Mouse (Mus musculus): Measurements from ENCODE around the gene Chd5. TPM values are rescaled to one million over a fixed set of nuclear protein-coding genes. Genes with fewer than 3 reads are reported as not detected.

The Chd5 gene
- total RNA-seq, 4 experiments from 2014 or later, result 152 to 165 (median 162) TPM

DNA sequence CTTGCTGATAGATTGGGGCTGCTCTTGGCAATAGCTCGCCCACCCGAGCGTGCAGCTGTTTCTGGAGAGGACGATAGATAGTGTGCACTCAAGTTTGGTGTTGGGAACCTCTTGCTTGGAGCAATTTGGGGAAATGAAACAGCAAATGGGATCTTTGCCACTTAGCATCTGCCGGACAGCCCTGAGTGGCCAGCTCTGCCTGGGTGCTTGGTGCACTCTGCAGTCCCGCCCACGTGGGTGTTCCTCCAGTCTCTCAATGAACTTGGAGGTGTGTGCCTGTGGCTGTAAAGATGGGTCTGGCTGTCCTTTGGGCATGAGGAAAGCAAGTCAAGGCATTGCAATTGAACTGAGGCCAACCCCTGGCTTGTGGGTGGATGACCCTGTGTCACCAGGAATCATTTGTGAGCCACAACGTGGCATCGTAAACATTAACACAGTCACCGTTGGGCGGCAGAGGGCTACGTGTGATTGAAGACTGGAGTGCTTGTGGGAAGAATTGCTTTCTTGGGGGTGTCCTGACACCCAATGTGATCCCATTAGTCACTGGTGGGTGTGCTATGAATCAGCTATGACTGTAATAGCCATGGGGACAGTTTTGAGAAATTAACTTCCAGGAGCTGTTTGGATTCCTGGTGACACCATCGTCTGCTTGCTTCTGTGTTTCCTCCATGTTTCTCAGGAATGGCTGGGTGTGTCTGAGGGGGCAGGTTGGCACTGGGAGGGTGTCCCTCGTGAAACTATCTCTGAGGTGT lies 15.6 kb downstream of the Chd5 start:
- DNase-seq (ENCODE audit: low spot score in 2 of 2), result no peak

DNA sequence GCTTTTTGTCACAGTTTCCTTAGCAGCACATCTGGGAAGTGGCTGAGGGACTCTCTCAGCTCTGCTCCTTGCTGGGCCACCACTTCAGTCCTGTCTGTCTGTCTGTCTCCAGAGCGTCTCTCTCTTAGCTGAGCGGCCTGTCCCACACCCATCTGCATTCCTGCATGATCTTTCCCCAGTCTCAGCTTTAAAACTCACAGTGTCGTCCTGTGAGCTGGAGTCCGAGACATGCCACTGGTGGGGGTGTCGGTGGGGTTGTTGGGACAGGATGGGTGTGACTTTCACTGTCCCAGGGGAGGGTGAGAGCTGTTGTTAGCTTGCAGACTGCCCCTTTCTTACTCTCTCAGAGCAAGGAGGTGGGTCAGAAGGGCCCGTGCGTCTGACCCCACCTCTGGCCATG lies 17.2 kb downstream of the Chd5 start:
- no peak for DNase-seq (ENCODE audit: low spot score in 2 of 2)

DNA sequence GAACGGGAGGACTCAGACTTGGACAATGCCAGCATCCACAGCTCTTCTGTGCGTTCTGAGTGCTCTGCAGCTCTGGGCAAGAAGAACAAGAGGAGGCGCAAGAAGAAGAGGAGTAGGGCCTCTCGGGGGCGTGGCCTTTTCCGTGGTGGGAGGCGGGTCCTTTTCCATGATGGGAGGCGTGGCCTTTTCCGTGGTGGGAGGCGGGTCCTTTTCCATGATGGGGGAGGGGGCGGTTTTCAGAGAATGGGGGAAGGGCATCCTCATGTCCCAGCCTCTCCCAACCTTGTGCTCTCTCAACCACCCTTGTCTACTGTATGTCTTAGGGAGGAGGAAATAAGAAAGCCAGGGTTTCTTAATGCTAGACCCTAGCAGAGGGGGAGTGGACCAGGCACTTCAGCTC lies 21.2 kb downstream of the Chd5 start:
- DNase-seq (ENCODE audit: low spot score in 2 of 2), result no peak

DNA sequence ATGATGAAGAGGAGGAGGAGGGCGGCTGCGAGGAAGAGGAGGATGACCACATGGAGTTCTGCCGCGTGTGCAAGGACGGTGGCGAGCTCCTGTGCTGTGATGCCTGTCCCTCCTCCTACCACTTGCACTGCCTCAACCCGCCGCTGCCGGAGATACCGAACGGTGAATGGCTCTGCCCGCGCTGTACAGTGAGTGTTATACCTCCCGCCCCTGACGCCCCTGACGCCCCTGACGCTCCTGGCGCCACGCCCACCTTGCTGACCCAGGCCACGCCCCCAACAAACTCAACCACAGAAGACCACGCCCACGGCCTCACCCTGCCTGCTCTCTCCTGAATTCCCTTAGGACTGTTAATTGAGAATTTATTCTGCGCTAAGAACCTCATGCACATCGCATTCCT lies 22.4 kb downstream of the Chd5 start:
- DNase-seq (ENCODE audit: low spot score in 2 of 2), result no peak

DNA sequence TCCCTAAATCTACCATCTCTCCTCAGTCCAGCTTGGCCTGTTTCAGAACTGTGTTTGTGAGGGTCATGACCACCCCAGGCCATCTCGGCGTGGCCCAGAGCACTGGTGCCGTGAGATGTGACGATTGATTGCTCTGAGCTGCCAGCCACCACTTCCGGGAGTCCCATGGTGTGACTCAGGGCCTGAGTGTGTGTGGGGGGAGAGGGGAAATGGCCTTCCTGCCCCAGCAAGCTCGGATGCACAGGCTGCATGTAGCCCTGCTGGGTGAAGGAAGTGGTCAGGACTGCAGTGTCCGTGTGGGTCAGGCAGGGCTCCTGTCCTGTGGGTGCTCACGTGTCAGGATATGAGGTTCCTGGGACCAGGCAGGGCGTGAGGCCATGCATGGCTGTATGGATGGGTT lies 23.7 kb downstream of the Chd5 start:
- no peak for DNase-seq (ENCODE audit: low spot score in 2 of 2)

DNA sequence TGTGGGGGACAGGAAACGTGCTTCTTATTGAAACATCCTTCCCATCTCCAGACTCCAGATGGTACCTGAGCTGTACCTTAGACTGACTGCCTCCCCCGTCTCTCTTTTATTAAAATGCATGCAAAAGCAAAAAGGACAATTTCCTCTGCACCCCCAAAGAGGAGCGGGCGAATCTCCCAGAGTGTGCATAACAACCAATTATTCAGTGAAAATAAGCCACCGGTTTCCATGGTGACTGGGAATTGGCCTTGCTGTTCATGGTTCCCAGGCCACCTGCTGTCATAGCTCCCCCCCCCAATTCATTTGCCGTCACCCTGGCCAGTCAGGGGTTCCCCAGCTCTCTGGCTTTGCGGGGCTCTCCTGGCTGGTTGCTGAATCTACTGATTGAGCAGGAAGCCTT lies 26.8 kb downstream of the Chd5 start:
- no peak for DNase-seq (ENCODE audit: low spot score in 2 of 2)

DNA sequence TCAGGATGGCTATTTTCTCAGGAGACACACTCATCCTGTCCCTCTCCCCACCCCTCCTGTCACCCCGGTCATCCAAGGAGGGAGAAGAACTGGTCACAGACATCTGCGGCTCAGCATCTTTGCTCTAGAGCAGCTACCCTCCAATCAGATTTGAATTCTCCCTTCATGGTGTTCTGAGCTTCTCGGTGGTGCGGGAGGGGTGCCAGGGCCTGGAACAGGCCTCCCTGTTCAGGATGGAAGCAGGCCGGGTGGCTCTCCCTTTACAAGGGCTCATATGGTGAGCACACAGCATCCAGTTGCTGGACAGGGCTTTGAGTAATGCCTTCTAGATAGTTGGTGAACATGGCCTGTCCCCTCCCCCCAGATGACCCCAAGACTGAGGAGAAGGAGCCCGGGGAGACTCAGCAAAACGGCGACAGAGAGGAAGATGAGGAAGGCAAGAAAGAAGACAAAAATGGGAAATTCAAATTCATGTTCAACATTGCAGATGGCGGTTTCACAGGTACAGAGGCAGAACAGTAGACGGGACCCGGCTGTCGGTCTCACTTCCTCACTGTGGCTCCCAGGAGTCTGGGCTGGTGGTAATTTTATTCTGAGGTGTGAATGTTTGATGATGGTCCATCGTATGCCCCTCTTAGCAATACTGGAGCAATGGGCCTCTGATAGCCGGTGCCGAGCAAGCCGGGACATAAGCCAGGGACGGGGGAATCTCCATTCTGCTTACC lies 44.2 kb downstream of the Chd5 start:
- no peak for DNase-seq (ENCODE audit: low spot score in 2 of 2)

DNA sequence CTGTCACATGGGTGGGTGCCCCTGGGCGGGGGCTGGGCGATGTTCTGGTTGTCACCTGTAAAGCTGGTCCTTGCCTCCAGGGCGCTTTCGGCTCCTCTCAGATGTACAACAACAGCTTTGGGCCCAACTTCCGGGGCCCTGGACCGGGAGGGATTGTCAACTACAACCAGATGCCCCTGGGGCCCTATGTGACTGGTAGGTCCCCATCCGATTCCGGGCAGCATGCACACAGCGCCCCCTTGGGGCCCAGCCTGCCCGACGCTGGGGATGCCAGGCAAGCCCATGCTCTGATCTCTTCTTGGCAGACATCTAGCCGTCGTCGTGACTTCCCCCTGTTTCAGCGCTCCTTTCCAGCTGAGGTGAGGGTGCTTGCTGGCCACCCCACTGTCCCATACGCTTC lies 47.2 kb downstream of the Chd5 start:
- DNase-seq (ENCODE audit: low spot score in 2 of 2), result no peak

DNA sequence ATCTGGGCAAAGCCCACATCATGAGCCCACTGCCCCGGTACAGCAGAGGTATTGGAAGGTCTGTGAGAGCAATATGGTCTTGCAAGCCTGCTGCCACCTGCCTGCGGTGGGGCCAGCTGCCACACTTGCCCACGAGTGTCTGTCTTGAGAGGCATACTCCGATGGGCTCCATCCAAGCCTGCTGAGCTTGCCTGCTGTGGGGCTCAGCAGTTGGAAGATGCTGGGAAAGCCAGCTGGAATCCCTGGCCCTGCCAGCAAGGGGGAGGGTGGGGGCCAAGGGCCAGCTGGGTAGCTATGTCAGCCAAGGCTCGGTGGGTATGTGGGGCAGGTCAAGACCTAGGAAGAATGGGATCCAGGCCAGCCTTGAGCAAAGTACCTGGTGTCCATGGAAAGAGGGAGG lies 53.7 kb downstream of the Chd5 start:
- DNase-seq (ENCODE audit: low spot score in 2 of 2), result peak in 1 of 2 experiments; percentile 69

DNA sequence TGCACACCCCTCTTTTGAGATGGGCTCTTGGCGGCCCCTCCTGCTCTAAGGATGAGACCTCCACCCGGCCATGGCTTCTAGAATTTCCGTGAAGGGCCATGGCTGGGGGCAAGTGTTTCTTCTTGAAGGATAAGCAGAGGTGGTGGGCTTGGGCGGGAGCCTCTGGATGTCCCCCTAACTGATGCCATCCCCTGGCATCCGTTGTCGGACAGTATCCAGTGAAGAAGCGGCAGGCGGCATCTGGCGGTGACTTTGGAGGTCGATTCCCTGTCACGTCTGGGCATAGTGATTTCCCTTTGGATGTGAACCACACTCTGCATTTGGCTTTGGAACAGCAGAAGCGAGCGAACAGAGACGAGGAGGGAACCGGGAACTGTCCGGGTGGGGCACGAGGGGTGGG lies 54.2 kb downstream of the Chd5 start:
- no peak for DNase-seq (ENCODE audit: low spot score in 2 of 2)

DNA sequence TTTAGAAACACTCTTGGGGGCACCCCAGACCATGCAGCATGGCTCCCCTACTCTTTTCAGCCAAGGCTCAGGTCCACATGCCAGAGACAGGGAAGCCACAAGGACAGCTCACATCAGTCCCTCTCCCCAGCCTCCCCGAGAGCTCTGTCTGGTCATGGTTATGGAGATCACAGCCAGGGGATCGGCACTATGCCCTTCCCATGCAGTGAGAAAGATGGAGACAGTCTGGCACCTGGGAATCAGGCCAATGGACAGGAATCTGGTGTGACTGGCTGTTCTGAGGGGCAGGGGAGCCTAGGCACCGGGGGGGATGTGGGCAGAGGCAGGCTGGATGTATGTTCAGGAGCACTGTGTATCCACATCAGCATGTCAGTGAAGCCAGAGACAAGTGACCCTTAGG lies 60.5 kb downstream of the Chd5 start:
- no peak for DNase-seq (ENCODE audit: low spot score in 2 of 2)

DNA sequence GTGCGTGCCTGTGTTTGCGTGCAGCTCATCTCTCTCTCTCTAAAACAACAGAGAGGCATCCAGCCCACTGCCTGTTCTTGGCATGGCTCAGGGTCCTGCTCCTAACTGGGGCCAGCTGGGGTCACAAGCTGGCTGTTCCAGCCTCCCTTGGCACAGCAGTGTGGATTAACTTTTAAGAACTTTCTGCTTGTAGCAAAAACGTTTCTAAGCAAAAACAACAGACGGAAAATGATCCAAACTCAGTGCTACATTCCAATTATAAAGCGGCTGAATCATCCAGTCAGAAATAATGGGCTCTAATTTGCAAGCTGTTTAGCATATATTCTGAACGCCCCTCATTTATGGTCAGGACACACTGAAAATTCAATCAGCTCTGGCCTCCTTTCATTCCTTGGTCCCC lies 66.7 kb downstream of the Chd5 start:
- DNase-seq (ENCODE audit: low spot score in 2 of 2), result no peak

DNA sequence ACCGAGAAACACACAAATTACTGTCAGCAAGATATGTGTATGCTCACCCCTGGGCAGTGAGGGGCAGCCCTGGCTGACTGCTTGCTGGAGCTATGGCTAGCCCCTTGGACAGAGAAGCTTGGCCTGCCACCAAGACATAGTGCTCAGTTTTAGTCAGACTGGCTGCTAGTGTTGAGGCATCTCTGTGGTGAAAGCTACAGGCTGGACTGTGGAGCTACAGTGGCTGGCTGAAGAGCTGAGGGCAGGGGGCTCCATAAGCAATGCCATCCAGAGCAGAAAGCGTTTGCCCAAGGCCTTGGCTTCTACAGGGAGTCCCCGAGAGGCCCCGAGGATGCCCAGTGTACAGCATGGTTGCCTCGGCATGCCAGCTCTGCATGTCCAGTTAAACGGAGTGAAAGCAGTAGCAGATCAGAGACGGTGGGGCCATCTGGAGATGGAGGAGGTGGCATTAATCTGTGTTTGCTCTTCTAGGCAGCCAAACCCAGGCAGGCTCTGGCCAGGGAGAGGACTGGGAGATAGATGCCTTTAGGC lies 67.3 kb downstream of the Chd5 start:
- DNase-seq (ENCODE audit: low spot score in 2 of 2), result no peak

DNA sequence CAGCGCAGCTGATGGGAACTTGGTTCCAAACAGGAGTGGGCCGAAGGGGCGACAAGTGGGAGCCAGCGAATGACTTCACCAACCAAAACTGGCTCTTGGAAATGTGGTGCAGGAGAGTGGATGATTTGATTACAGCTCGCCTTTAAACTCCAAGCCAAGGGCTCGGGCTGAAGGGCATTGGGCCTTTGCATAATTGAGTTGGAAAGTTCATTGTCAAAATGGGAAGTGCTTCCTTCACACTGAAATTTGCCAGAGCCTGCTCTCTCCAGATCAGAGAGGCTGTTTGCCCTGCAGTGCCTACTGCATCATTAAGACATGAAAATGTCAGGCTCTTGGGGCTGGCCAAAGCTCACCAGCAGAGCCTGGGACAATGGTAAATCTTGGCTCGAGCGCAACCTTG lies 68.1 kb downstream of the Chd5 start:
- no peak for DNase-seq (ENCODE audit: low spot score in 2 of 2)

DNA sequence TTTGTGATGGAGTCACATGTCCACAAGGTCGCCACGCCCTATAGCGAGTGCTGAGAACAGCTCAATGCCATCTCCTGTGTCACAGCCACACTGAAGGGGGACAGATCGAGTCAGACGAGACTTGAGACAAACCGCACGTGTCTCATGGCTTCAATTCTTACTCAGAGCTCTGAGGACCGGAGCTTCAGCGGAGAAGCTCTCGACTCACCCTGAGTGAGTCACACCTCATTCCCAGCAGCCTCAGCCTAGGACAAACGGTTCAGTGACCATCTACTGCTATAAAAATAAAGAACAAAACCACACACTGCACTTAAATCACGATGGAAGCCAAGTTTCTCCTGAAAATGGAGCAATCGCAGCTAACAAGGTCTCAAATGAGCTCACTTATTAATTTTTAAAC lies 72.5 kb downstream of the Chd5 start:
- no peak for DNase-seq (ENCODE audit: low spot score in 2 of 2)

DNA sequence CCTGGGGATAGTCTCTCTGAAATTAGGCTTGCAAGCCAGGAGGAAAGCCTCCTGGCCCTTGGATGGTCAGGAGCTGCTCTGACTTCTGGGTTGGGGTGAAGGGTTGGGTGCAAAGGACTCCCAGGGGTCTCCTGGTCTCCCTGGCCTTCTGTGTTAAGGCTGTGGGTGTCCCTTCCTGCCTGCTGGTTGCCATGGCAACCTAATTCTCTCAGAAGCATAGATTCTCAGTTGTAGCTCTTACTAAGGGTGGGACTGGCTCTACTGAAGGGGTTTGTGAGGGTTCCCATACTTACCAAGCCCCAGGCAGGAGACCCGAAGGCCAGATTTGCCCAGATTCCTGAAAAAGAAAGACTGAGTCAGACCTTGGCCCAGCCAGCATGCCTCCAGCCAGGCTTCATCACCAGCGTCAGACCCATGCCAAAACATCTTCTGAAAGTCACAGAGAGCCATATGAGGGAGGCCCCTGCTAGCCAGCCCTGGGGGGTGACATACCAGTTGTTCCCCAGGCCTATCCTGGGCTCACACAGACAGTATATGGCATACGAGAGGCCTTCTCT lies 74.2 kb downstream of the Chd5 start:
- DNase-seq (ENCODE audit: low spot score in 2 of 2), result no peak

DNA sequence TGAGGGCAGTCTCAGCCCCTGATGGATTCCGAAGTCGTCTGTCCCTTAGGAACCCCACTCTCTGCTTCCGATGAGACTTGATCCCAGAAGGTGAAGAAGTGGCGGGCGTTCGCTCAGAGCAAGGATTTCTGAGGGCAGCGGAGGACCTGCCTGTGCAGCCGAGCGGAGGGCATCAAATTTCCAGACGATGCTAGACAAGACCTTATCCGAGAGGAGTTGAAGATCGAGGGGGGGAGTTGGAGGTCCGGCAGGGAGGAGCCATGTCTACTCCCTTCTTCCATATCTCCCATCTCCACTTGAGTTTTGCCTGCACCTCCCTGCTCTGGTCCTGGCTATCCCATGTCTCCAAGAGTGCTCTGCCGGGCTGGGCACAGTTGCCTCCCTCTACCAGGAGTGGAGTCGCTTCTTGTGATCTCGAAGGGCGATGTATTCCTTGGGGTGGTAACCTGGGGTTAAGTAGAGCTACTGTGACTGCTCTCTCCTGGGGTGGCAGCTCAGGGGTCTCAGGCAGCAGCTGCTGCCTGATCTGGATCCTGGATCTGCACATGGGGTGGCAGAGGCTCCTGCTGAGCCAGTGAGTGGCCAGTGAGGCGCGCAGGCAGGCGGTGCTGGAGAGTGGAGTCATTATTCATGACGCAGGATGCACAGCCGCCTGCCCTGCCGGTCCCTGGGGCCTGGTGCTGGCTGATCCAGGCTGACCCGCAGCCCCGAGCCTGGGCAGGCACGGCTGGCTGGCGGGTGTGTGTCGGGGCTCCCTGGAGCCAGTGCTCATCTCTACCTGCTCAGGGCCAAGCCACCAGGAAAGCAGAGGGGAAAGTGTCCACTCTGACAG lies 80.0 kb downstream of the Chd5 start:
- no peak for DNase-seq (ENCODE audit: low spot score in 2 of 2)

DNA sequence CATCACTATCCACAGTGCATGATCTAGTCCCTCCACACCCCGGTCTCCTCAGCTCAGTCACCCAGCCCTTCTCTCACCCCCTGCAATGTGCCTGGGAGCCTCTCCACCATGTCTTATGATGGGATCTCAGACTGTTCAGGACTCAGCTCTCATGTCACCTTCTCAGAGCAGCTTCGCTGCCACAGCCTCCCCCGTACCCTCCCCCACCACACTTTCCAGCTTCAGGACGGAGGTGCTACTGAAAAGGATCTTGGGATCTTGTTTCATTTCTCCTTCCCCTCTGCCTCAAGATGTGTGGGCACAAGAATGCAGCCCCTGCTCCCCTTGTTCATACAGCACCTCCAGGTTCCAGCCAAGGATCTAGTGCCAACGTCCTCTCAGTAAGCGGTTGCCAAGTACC lies 85.1 kb downstream of the Chd5 start:
- no peak for DNase-seq (ENCODE audit: low spot score in 2 of 2)

DNA sequence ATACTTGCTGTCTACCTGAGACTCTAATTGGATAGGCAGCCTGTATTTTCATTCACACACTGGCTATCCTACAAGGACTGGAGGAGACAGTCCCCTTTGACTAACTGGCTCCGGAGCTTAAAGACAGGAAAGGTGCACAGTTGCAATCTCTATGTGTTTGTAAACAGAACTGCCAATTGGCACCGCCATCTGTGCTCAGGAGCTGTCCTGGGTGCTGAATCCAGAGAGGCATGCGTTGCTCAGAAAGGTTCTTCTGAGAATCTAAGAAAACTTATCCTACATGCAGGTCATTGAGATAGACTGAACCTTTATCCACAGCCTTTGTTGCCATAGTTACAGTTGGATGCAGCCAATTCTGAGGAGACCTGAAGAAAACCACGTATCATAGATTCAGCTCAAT lies 85.9 kb downstream of the Chd5 start:
- DNase-seq (ENCODE audit: low spot score in 2 of 2), result no peak

DNA sequence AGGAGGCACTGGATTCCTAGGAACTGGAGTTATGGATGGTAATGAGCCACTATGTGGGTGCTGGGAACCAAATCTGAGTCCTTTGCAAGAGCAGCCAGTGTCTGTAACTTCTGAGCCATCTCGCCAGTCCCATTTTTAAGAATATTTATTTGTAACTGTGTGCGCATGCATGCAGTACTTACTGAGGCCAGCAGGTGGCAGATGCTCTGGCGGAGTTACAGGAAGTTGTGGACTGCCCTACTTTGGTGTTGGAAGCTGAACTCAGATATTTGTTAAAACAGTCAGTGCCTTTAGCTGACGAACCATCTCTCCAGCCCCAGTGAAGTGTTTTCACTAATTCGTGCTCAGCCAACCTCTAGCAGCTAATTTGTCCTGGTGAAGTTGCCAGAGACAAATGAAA lies 86.5 kb downstream of the Chd5 start:
- DNase-seq (ENCODE audit: low spot score in 2 of 2), result no peak

DNA sequence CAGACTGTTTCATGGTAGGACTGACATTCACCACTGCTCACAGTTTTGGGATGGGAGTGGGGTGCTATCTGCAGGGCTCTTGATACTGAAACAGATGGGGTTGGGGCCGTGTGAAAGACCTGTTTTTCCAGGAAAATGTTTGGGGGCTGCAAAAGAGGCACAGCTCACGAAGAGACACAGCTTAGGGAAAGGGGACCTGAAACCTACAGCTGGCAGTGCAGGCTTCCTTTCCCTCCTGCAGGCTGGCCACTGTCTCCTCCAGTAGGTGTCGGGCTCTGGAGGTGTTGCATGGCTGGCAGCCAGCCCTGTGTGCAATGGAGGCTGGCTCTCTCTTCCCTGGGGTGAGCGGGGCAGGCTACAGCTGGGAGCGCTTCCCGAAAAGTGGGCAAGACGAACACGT lies 89.8 kb downstream of the Chd5 start:
- DNase-seq (ENCODE audit: low spot score in 2 of 2), result no peak

DNA sequence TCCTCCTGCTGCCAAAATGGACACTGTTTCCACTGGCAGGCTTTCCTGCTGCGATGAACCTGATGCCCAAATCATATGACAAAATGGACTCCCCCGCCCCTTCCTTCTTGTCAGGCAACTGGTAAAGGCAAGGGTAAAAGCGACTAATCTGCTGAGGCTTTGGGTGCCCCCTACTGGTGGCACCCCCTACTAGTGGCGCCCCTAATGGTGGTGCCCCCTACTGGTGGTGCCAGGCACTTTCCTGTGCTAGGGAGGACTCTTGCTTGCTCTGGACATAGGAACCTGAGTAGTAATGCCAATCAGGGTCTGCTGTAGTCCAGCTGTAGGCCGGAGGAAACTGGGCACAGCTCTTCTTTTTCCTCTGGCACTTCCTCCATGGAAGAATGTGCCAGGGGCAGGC lies 93.9 kb downstream of the Chd5 start:
- peak in 1 of 2 experiments; percentile 36 for DNase-seq (ENCODE audit: low spot score in 2 of 2)
